Mouse (Mus musculus): ENCODE data around the gene Eya2. TPM values are rescaled to one million over a fixed set of nuclear protein-coding genes. Genes with fewer than 3 reads are reported as not detected.

Eya2 gene
- polyA plus RNA-seq, 1 experiment from 2014 or later = 49.2 TPM

- H3K27me3 ChIP-seq = no peaks in the 10 kb centered on the region
- TF ChIP-seq CTCF (IDR thresholded peaks at IDR 0.05) = peak; percentile 65
- POLR2A ChIA-PET = no interaction called here
- in situ Hi-C loops (cut with MboI; ENCODE audit: low pct_unique_long_range_greater_than_20kb) = no loop called here
- CTCF ChIA-PET = interaction anchor here (0.8 to 1.6 kb wide), 8 partner anchors 9 to 157 kb away, joined by 3 to 7 read pairs (median 4); no protein-coding TSS in a partner anchor
- ATAC-seq (no peak), DNase-seq (ENCODE audit: low read depth, low spot score) (no peak)
Observed at GRCm38 (mm10) chr2:165593763-165594162, 1.1 kb upstream of the Eya2 start.

- H3K27me3 ChIP-seq = no peaks in the 10 kb centered on the region
- TF ChIP-seq CTCF (IDR thresholded peaks at IDR 0.05) = no peak
- in situ Hi-C loops (cut with MboI; ENCODE audit: low pct_unique_long_range_greater_than_20kb) = no loop called here
- ChIA-PET CTCF (no interaction called here), POLR2A (interaction anchor here (0.7 to 1.1 kb wide), 2 partner anchors 33 to 39 kb away, joined by 3 read pairs; no protein-coding TSS in a partner anchor)
- DNase-seq (ENCODE audit: low read depth, low spot score) (no peak), ATAC-seq (no peak)
Observed at GRCm38 (mm10) chr2:165595676-165596070, 841 bp downstream of the Eya2 start.

- ChIA-PET CTCF (no interaction called here), POLR2A (interaction anchor here (1.1 kb wide), 1 partner anchor 32 kb away, joined by 3 read pairs; no protein-coding TSS in a partner anchor)
- DNase-seq (ENCODE audit: low read depth, low spot score) = no peak
- no peak for ATAC-seq
- in situ Hi-C loops (cut with MboI; ENCODE audit: low pct_unique_long_range_greater_than_20kb) = no loop called here
- TF ChIP-seq CTCF (IDR thresholded peaks at IDR 0.05) = no peak
- no peaks in the 10 kb centered on the region for H3K27me3 ChIP-seq
Observed at GRCm38 (mm10) chr2:165596141-165596540, 1.3 kb downstream of the Eya2 start.

GRCm38 (mm10) chr2:165597536-165597935 lies 2.7 kb downstream of the Eya2 start:
- ATAC-seq (no peak), DNase-seq (ENCODE audit: low read depth, low spot score) (no peak)
- ChIA-PET POLR2A (interaction anchor here (0.6 kb wide), 1 partner anchor 38 kb away, joined by 4 read pairs; no protein-coding TSS in a partner anchor), CTCF (interaction anchor here (0.6 kb wide), 1 partner anchor 28 kb away, joined by 3 read pairs; no protein-coding TSS in a partner anchor)
- in situ Hi-C loops (cut with MboI; ENCODE audit: low pct_unique_long_range_greater_than_20kb) = no loop called here
- no peak for TF ChIP-seq CTCF (IDR thresholded peaks at IDR 0.05)
- no peaks in the 10 kb centered on the region for H3K27me3 ChIP-seq

GRCm38 (mm10) chr2:165598139-165598538 lies 3.3 kb downstream of the Eya2 start:
- TF ChIP-seq CTCF (IDR thresholded peaks at IDR 0.05) = no peak
- no peak for ATAC-seq
- H3K27me3 ChIP-seq = no peaks in the 10 kb centered on the region
- in situ Hi-C loops (cut with MboI; ENCODE audit: low pct_unique_long_range_greater_than_20kb) = no loop called here
- ChIA-PET CTCF (no interaction called here), POLR2A (no interaction called here)
- DNase-seq (ENCODE audit: low read depth, low spot score) = no peak

- ChIA-PET CTCF (interaction anchor here (1.4 kb wide), 1 partner anchor 26 kb away, joined by 3 read pairs; no protein-coding TSS in a partner anchor), POLR2A (no interaction called here)
- in situ Hi-C loops (cut with MboI; ENCODE audit: low pct_unique_long_range_greater_than_20kb) = no loop called here
- no peak for ATAC-seq
- no peaks in the 10 kb centered on the region for H3K27me3 ChIP-seq
- DNase-seq (ENCODE audit: low read depth, low spot score) = no peak
- TF ChIP-seq CTCF (IDR thresholded peaks at IDR 0.05) = no peak
Observed at GRCm38 (mm10) chr2:165599566-165599965, 4.7 kb downstream of the Eya2 start.

GRCm38 (mm10) chr2:165600926-165601325 lies 6.1 kb downstream of the Eya2 start:
- no peak for TF ChIP-seq CTCF (IDR thresholded peaks at IDR 0.05)
- H3K27me3 ChIP-seq = no peaks in the 10 kb centered on the region
- DNase-seq (ENCODE audit: low read depth, low spot score) (peak; percentile 44), ATAC-seq (no peak)
- in situ Hi-C loops (cut with MboI; ENCODE audit: low pct_unique_long_range_greater_than_20kb) = no loop called here
- POLR2A ChIA-PET = interaction anchor here (1.7 kb wide), 1 partner anchor 28 kb away, joined by 3 read pairs; no protein-coding TSS in a partner anchor
- CTCF ChIA-PET = interaction anchor here (1.4 kb wide), 1 partner anchor 25 kb away, joined by 3 read pairs; no protein-coding TSS in a partner anchor

GRCm38 (mm10) chr2:165601605-165602004 lies 6.8 kb downstream of the Eya2 start:
- CTCF ChIA-PET = no interaction called here
- DNase-seq (ENCODE audit: low read depth, low spot score) (peak; percentile 44), ATAC-seq (peak; percentile 51)
- no peak for TF ChIP-seq CTCF (IDR thresholded peaks at IDR 0.05)
- in situ Hi-C loops (cut with MboI; ENCODE audit: low pct_unique_long_range_greater_than_20kb) = no loop called here
- POLR2A ChIA-PET = interaction anchor here (0.5 to 1.7 kb wide), 2 partner anchors 27 to 34 kb away, joined by 3 read pairs; no protein-coding TSS in a partner anchor
- no peaks in the 10 kb centered on the region for H3K27me3 ChIP-seq

- no peaks in the 10 kb centered on the region for H3K27me3 ChIP-seq
- ChIA-PET POLR2A (no interaction called here), CTCF (interaction anchor here (1.9 kb wide), 1 partner anchor 10 kb away, joined by 4 read pairs; no protein-coding TSS in a partner anchor)
- DNase-seq (ENCODE audit: low read depth, low spot score) = no peak
- ATAC-seq = no peak
- TF ChIP-seq CTCF (IDR thresholded peaks at IDR 0.05) = no peak
- in situ Hi-C loops (cut with MboI; ENCODE audit: low pct_unique_long_range_greater_than_20kb) = no loop called here
Observed at GRCm38 (mm10) chr2:165603775-165604174, 8.9 kb downstream of the Eya2 start.

- DNase-seq (ENCODE audit: low read depth, low spot score) (no peak), ATAC-seq (no peak)
- in situ Hi-C loops (cut with MboI; ENCODE audit: low pct_unique_long_range_greater_than_20kb) = no loop called here
- ChIA-PET CTCF (interaction anchor here (0.9 to 1.8 kb wide), 2 partner anchors 10 to 24 kb away, joined by 3 to 8 read pairs; no protein-coding TSS in a partner anchor), POLR2A (no interaction called here)
- H3K27me3 ChIP-seq = no peaks in the 10 kb centered on the region
- no peak for TF ChIP-seq CTCF (IDR thresholded peaks at IDR 0.05)
Observed at GRCm38 (mm10) chr2:165611551-165612253, 16.9 kb downstream of the Eya2 start.

- CTCF ChIA-PET = no interaction called here
- ATAC-seq (no peak), DNase-seq (ENCODE audit: low read depth, low spot score) (no peak)
- in situ Hi-C loops (cut with MboI; ENCODE audit: low pct_unique_long_range_greater_than_20kb) = no loop called here
- POLR2A ChIA-PET = no interaction called here
- no peak for TF ChIP-seq CTCF (IDR thresholded peaks at IDR 0.05)
- no peaks in the 10 kb centered on the region for H3K27me3 ChIP-seq
Observed at GRCm38 (mm10) chr2:165613741-165614339, 19.0 kb downstream of the Eya2 start.
